Mouse (Mus musculus): ENCODE measurements around the gene Btbd2. TPM values are rescaled to one million over a fixed set of nuclear protein-coding genes. Genes with fewer than 3 reads are reported as not detected.

Btbd2 gene
- polyA plus RNA-seq, 2 experiments: 8.2 to 8.6 TPM

- H3K4me1 ChIP-seq (replicated peaks; ENCODE audit: control insufficient read depth in 2 of 2, insufficient read depth in 2 of 2, low read length in 1 of 2): peaks cover 49 to 52% of the 10 kb centered on the region in 2 experiments
- TF ChIP-seq CTCF (IDR thresholded peaks at IDR 0.05; ENCODE audit: low read depth): 0 out of 2 replicates have a peak, but pooled peaks have one; percentile 8
- TF ChIP-seq EP300 (IDR thresholded peaks at IDR 0.05; ENCODE audit: low read depth): peak; percentile 67
- ATAC-seq (ENCODE audit: insufficient read depth) (peak; percentile 63), DNase-seq (ENCODE audit: low read depth in 3 of 3, low spot score in 3 of 3) (peak; percentile 80 to 82 (median 81))
- peak within 1 kb of the TSS; percentile 100 for H3K27ac ChIP-seq
- peaks cover 2% of the 10 kb centered on the region; the same call in 1 of the 2 replicates for H3K36me3 ChIP-seq (replicated peaks; ENCODE audit: control insufficient read depth, insufficient read depth, low read depth)
- peak within 1 kb of the TSS; percentile 98 for H3K9ac ChIP-seq (replicated peaks)
- H3K9me3 ChIP-seq (ENCODE audit: control insufficient read depth, low read length): no peaks in the 10 kb centered on the region
- peak within 1 kb of the TSS; percentile 65 to 98 for H3K4me3 ChIP-seq (ENCODE audit: insufficient read depth in 1 of 2, low read depth in 2 of 2, low read length in 2 of 2)
- 1% methylated on average over 8 of the region's 8 CpGs for WGBS (ENCODE audit: insufficient replicate concordance)
- H3K27me3 ChIP-seq (ENCODE audit: control insufficient read depth, insufficient read depth, low read length): no peaks in the 10 kb centered on the region
- peak within 1 kb of the TSS; percentile 98 for H3K4me2 ChIP-seq (ENCODE audit: low read depth)
Observed at GRCm38 (mm10) chr10:80677942-80678436, 21.1 kb upstream of the Btbd2 start, which contains the start of gene Mknk2. Mknk2 (minus strand) TSS chr10:80678112.

DNA sequence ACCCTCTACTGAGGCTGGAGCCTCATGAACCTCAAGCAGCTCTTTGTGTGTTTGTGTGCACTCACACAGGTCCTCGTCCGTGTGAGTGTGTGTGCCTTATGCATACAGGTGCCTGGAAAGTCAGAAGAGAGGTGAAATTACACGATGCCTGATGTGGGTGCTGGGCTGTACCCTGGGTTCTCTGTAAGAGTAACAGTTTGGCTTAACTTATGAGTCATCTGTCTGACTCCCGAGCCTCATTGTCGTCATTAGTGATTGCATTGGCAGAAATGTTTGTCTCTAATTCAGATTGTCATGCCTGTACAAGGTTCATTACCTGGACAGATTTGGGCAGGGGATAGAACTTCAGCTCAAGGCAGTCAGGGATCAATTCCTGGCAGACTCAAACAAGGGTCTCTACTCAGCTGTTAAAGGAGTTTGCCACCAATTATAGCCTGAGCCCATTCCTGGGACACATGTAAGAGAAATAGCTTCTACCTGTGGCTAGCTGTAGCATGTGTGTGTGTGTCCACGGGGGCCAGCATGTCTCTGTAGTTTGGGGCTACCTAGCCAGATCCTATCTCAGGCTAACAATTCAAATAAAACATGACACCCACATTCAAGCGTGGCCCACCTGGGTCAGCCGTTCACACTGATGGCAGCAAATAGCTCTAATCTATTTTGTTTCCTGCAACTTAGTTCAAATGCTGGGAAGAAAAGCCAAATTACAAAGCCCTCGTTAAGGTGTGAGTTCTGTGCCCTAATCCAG is 20.4 kb upstream of the Btbd2 start:
- no peak for TF ChIP-seq EP300 (IDR thresholded peaks at IDR 0.05; ENCODE audit: low read depth)
- no peak for TF ChIP-seq CTCF (IDR thresholded peaks at IDR 0.05; ENCODE audit: low read depth)
- Histone ChIP-seq H3K4me1 (replicated peaks; ENCODE audit: control insufficient read depth in 2 of 2, insufficient read depth in 2 of 2, low read length in 1 of 2) (peaks cover 52 to 54% of the 10 kb centered on the region in 2 experiments), H3K27me3 (ENCODE audit: control insufficient read depth, insufficient read depth, low read length) (no peaks in the 10 kb centered on the region), H3K4me2 (ENCODE audit: low read depth) (peak overlapping the region; percentile 98), H3K4me3 (ENCODE audit: insufficient read depth in 1 of 2, low read depth in 2 of 2, low read length in 2 of 2) (peak overlapping the region; percentile 65 to 98), H3K27ac (peak overlapping the region; percentile 100), H3K9ac (replicated peaks) (peak overlapping the region; percentile 98), H3K36me3 (replicated peaks; ENCODE audit: control insufficient read depth, insufficient read depth, low read depth) (peaks cover 2% of the 10 kb centered on the region), H3K9me3 (ENCODE audit: control insufficient read depth, low read length) (no peaks in the 10 kb centered on the region)
- ATAC-seq (ENCODE audit: insufficient read depth) (no peak), DNase-seq (ENCODE audit: low read depth in 3 of 3, low spot score in 3 of 3) (no peak)
- 4% methylated on average over 9 of the region's 9 CpGs for WGBS (ENCODE audit: insufficient replicate concordance)

DNA sequence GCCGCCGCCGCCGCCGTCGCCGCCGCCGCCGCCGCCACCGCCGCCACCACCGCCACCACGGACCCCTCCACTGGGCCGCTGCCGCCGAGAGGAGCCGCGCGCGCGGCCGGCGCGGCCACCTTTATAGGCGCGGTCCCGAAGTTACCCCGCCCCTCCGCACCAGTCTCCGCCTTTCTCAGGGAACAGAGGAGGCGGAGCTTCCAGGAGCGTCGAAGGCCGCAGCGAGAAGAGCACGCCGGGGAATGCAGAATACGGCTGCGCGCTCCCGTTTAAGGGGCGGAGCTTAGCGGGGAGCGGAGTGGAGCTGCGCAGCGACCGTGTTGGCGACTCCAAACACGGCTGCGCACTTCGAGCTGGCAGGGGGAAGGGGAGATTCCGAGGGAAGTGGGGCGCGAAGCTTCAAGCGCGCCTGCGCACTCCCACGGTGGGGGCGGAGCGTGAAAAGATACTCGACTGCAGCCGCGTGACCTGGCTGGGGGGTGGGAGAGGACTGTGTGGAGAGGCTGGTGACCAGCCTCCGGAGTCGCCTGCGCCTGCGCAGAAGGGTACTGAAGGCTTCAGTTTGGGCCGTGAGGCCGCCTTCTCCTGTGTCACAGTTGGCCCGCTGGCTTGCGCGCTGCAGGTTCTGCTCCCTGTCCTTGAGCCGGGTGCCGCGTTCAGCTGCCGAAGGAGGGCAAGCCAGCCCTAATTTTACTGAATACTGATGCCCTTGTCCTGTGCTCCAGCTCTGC is 19.5 kb upstream of the Btbd2 start:
- H3K4me3 ChIP-seq (ENCODE audit: insufficient read depth in 1 of 2, low read depth in 2 of 2, low read length in 2 of 2): peak overlapping the region; percentile 86 to 98
- TF ChIP-seq EP300 (IDR thresholded peaks at IDR 0.05; ENCODE audit: low read depth) (peak; percentile 22), CTCF (IDR thresholded peaks at IDR 0.05; ENCODE audit: low read depth) (no peak)
- H3K9me3 ChIP-seq (ENCODE audit: control insufficient read depth, low read length): no peaks in the 10 kb centered on the region
- H3K4me2 ChIP-seq (ENCODE audit: low read depth): peak overlapping the region; percentile 98
- peaks cover 10% of the 10 kb centered on the region for H3K36me3 ChIP-seq (replicated peaks; ENCODE audit: control insufficient read depth, insufficient read depth, low read depth)
- WGBS (ENCODE audit: insufficient replicate concordance): under 1% methylated on average over 61 of the region's 78 CpGs
- H3K27ac ChIP-seq: peak overlapping the region; percentile 100
- H3K9ac ChIP-seq (replicated peaks): peak overlapping the region; percentile 98
- no peaks in the 10 kb centered on the region for H3K27me3 ChIP-seq (ENCODE audit: control insufficient read depth, insufficient read depth, low read length)
- DNase-seq (ENCODE audit: low read depth in 3 of 3, low spot score in 3 of 3) (peak; percentile 95 to 98 (median 96)), ATAC-seq (ENCODE audit: insufficient read depth) (peak; percentile 83)
- peaks cover 52 to 54% of the 10 kb centered on the region in 2 experiments for H3K4me1 ChIP-seq (replicated peaks; ENCODE audit: control insufficient read depth in 2 of 2, insufficient read depth in 2 of 2, low read length in 1 of 2)

DNA sequence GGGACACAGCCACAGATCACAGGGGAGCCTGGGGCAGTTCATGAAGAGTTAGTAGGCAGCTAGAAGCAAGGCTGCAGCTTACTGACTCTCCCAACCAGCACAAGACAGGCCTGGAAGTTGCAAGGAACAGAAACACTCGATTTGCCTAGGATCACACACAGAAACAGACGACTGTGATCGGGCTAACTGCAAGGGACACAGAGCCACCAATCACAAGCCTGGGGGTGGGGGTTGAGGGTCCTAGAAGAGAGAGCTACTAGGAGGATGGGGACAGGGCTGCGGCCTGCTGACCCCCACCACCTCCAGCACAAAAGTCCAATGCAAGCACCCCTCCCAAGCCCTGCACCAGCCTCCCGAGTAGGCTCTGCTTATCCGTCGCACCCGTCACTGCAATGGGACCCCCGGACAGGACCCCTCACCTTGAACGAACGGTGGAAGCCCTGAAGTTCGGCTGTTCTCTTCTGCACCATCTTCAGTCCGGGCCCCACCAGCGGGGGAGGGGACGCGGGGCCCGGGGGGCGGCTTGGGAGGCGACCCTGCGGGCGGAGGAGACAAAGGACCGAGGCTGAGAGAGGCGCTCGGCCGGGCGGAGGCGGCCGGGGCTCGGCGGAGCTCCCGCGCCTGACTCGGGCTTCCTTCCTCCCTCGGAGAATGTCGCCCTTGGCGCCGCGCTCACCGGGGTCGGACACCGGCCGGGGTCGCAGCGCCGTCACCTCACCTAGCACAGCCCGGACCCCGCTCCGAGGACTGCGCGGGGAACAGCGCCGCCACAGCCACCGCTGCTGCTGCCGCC is 18.7 kb upstream of the Btbd2 start:
- WGBS (ENCODE audit: insufficient replicate concordance): under 1% methylated on average over 53 of the region's 54 CpGs

More for the DNA sequence above, 18.7 kb upstream of the Btbd2 start:
- H3K4me1 ChIP-seq (replicated peaks; ENCODE audit: control insufficient read depth in 2 of 2, insufficient read depth in 2 of 2, low read length in 1 of 2): peaks cover 52 to 54% of the 10 kb centered on the region in 2 experiments
- H3K9ac ChIP-seq (replicated peaks): peak overlapping the region; percentile 98
- peak overlapping the region; percentile 86 to 98 for H3K4me3 ChIP-seq (ENCODE audit: insufficient read depth in 1 of 2, low read depth in 2 of 2, low read length in 2 of 2)
- ATAC-seq (ENCODE audit: insufficient read depth): no peak
- peaks cover 16% of the 10 kb centered on the region for H3K36me3 ChIP-seq (replicated peaks; ENCODE audit: control insufficient read depth, insufficient read depth, low read depth)
- no peaks in the 10 kb centered on the region for H3K27me3 ChIP-seq (ENCODE audit: control insufficient read depth, insufficient read depth, low read length)
- H3K9me3 ChIP-seq (ENCODE audit: control insufficient read depth, low read length): no peaks in the 10 kb centered on the region
- TF ChIP-seq CTCF (IDR thresholded peaks at IDR 0.05; ENCODE audit: low read depth) (no peak), EP300 (IDR thresholded peaks at IDR 0.05; ENCODE audit: low read depth) (no peak)
- H3K27ac ChIP-seq: peak overlapping the region; percentile 76
- H3K4me2 ChIP-seq (ENCODE audit: low read depth): peak overlapping the region; percentile 98
- no peak for DNase-seq (ENCODE audit: low read depth in 3 of 3, low spot score in 3 of 3)

Measured in liver, embryonic 14.5 days (tissue).